Comparison of ENCODE assay signal across 9 mouse cellular contexts in genomic region chr12:73449911-73450520, GRCm38 (mm10).
DNase-seq lines count a peak whose midpoint lies in the region; ATAC-seq and TF ChIP-seq lines count a peak whose summit lies in the region.
"Had no signal": no experiment of that assay in that cellular context is flagged by ENCODE, and none has a peak within 500 bp of the region (broad histone marks: within the 10 kb centered on the region; RNA-seq: fewer than 3 reads in every experiment).

No protein-coding gene starts in this region.

- TF ChIP-seq POLR2A in CH12.LX (IDR thresholded peaks at IDR 0.05; ENCODE audit: low read depth, low read length): no peak

- dilution Hi-C loops in CH12.LX (cut with MboI; ENCODE audit: extremely low pct_ligation_motif_present, extremely low pct_unique_long_range_greater_than_20kb, low sequenced_read_pairs): no loop called here

- H3K9me3 ChIP-seq in hindbrain, embryonic 10.5 days: no peaks in the 10 kb centered on the region
- H3K9me3 ChIP-seq in hindbrain, embryonic 12.5 days (replicated peaks): no peaks in the 10 kb centered on the region
- H3K9me3 ChIP-seq in CH12.LX (replicated peaks; ENCODE audit: low read length): peaks cover 3% of the 10 kb centered on the region

- DNase-seq in hindbrain, embryonic 10.5 days (ENCODE audit: low spot score): peak; percentile 38
- DNase-seq in 416B (ENCODE audit: low read depth): peak; percentile 84
- DNase-seq in CH12.LX (ENCODE audit: extremely low read depth): peak; percentile 40
- DNase-seq in embryo, embryonic 11 days: peak; percentile 59
- peak; percentile 37 for DNase-seq in mesoderm, embryonic 11.5 days (ENCODE audit: low read depth, low spot score)
- no peak for DNase-seq in urinary bladder, adult 2 months (ENCODE audit: low spot score)
- DNase-seq in left cerebral cortex, postnatal 10 days (ENCODE audit: extremely low spot score in 1 of 2, low spot score in 2 of 2): no peak

- H3K27me3 ChIP-seq in hindbrain, embryonic 10.5 days (ENCODE audit: insufficient read depth, poor library complexity, severe bottlenecking): no peaks in the 10 kb centered on the region
- H3K27me3 ChIP-seq in hindbrain, embryonic 12.5 days: no peaks in the 10 kb centered on the region
- peaks cover 4% of the 10 kb centered on the region for H3K27me3 ChIP-seq in CH12.LX (replicated peaks)
- H3K27me3 ChIP-seq: heart, embryonic 13.5 days had no signal

- intact Hi-C loops in left cerebral cortex, postnatal 10 days (cut with DNase I): no loop called here

- 52% methylated on average over 9 of the region's 9 CpGs for WGBS in hindbrain, embryonic 10.5 days
- WGBS in hindbrain, embryonic 12.5 days: 52% methylated on average over 9 of the region's 9 CpGs

- no peak overlapping the region; the same call in 1 of the 2 replicates for H3K27ac ChIP-seq in hindbrain, embryonic 10.5 days
- no peak overlapping the region for H3K27ac ChIP-seq in hindbrain, embryonic 12.5 days
- no peak overlapping the region for H3K27ac ChIP-seq in CH12.LX (ENCODE audit: insufficient read depth, low read depth)
- H3K27ac ChIP-seq: heart, embryonic 13.5 days had no signal

- H3K4me1 ChIP-seq in hindbrain, embryonic 10.5 days (replicated peaks): peaks cover 27% of the 10 kb centered on the region
- H3K4me1 ChIP-seq in hindbrain, embryonic 12.5 days: peaks cover 12% of the 10 kb centered on the region
- H3K4me1 ChIP-seq in CH12.LX (ENCODE audit: control insufficient read depth in 1 of 2, insufficient read depth in 2 of 2): peaks cover 1 to 5% of the 10 kb centered on the region in 2 experiments

- TF ChIP-seq RAD21 in CH12.LX (IDR thresholded peaks at IDR 0.05; ENCODE audit: low read depth, low read length): peak; percentile 75

- TF ChIP-seq EP300 in CH12.LX (IDR thresholded peaks at IDR 0.05; ENCODE audit: low read length): no peak

- TF ChIP-seq CTCF in CH12.LX (conservative IDR thresholded peaks at IDR 0.05 in 1 of 2, IDR thresholded peaks at IDR 0.05 in 1 of 2; ENCODE audit: low read depth in 2 of 2, low read length in 2 of 2): peak; percentile 45 to 65; a peak in 3 of 4 replicates

- no peaks in the 10 kb centered on the region for H3K79me2 ChIP-seq in CH12.LX (replicated peaks; ENCODE audit: control insufficient read depth, extremely low read depth, insufficient read depth, poor library complexity, severe bottlenecking)

- no peaks in the 10 kb centered on the region for H3K36me3 ChIP-seq in hindbrain, embryonic 10.5 days
- H3K36me3 ChIP-seq in hindbrain, embryonic 12.5 days: no peaks in the 10 kb centered on the region
- H3K36me3 ChIP-seq in CH12.LX (replicated peaks in 1 of 2; ENCODE audit: control insufficient read depth in 1 of 2, insufficient read depth in 1 of 2, low read length in 1 of 2): no peaks in the 10 kb centered on the region
- H3K36me3 ChIP-seq: heart, embryonic 13.5 days had no signal

- H3K4me3 ChIP-seq in hindbrain, embryonic 10.5 days: no peak overlapping the region
- H3K4me3 ChIP-seq in hindbrain, embryonic 12.5 days: no peak overlapping the region
- no peak overlapping the region for H3K4me3 ChIP-seq in CH12.LX (replicated peaks in 1 of 3; ENCODE audit: low read depth in 2 of 3, low read length in 2 of 3, poor library complexity in 1 of 3)
- H3K4me3 ChIP-seq: heart, embryonic 13.5 days had no signal

- no peak overlapping the region for H3K4me2 ChIP-seq in hindbrain, embryonic 12.5 days (replicated peaks)
- H3K4me2 ChIP-seq in CH12.LX (ENCODE audit: insufficient read depth, low read depth, poor library complexity, severe bottlenecking): no peak overlapping the region

- in situ Hi-C loops in CH12.LX (cut with MboI; ENCODE audit: low pct_ligation_motif_present, low pct_unique_long_range_greater_than_20kb, low sequenced_read_pairs): loop anchor here (10.0 kb wide), 1 partner anchor 425 kb away; no protein-coding TSS in a partner anchor

- no peak overlapping the region for H3K9ac ChIP-seq in hindbrain, embryonic 12.5 days
- no peak overlapping the region for H3K9ac ChIP-seq in CH12.LX (ENCODE audit: insufficient read depth, low read depth)
- H3K9ac ChIP-seq: heart, embryonic 13.5 days had no signal

- no peak for ATAC-seq in hindbrain, embryonic 12.5 days (ENCODE audit: low FRiP score)

TF ChIP-seq in CH12.LX, 34 proteins besides CTCF, POLR2A, EP300 and RAD21:
- no peak for TF ChIP-seq ZNF384 (IDR thresholded peaks at IDR 0.05; ENCODE audit: low read depth, low read length)
- no peak for TF ChIP-seq IRF4 (IDR thresholded peaks at IDR 0.05; ENCODE audit: low read depth, low read length)
- no peak for TF ChIP-seq KAT2A (IDR thresholded peaks at IDR 0.05; ENCODE audit: insufficient replicate concordance, low read length)
- no peak for TF ChIP-seq TBP (conservative IDR thresholded peaks at IDR 0.05; ENCODE audit: low read depth, low read length)
- TF ChIP-seq CHD1 (IDR thresholded peaks at IDR 0.05; ENCODE audit: low read depth, low read length): no peak
- TF ChIP-seq ZKSCAN1 (IDR thresholded peaks at IDR 0.05; ENCODE audit: borderline replicate concordance, low read depth, low read length): no peak
- TF ChIP-seq NRF1 (IDR thresholded peaks at IDR 0.05; ENCODE audit: low read depth, low read length): no peak
- no peak for TF ChIP-seq POLR2AphosphoS2 (IDR thresholded peaks at IDR 0.05; ENCODE audit: low read depth, low read length)
- no peak for TF ChIP-seq USF2 (conservative IDR thresholded peaks at IDR 0.05; ENCODE audit: low read depth, low read length)
- TF ChIP-seq MXI1 (IDR thresholded peaks at IDR 0.05; ENCODE audit: low read depth, low read length): no peak
- no peak for TF ChIP-seq MAZ (IDR thresholded peaks at IDR 0.05; ENCODE audit: low read depth, low read length)
- TF ChIP-seq ELF1 (IDR thresholded peaks at IDR 0.05; ENCODE audit: low read depth, low read length): no peak
- TF ChIP-seq ETS1 (conservative IDR thresholded peaks at IDR 0.05; ENCODE audit: low read depth, low read length): no peak
- TF ChIP-seq MAFK (IDR thresholded peaks at IDR 0.05; ENCODE audit: insufficient replicate concordance, low read length): no peak
- no peak for TF ChIP-seq RCOR1 (conservative IDR thresholded peaks at IDR 0.05; ENCODE audit: low read depth, low read length)
- TF ChIP-seq MYC (IDR thresholded peaks at IDR 0.05; ENCODE audit: low read depth, low read length): peak; percentile 84
- TF ChIP-seq ZMIZ1 (IDR thresholded peaks at IDR 0.05; ENCODE audit: low read depth, low read length): no peak
- no peak for TF ChIP-seq HCFC1 (IDR thresholded peaks at IDR 0.05; ENCODE audit: low read depth, low read length)
- TF ChIP-seq USF1 (IDR thresholded peaks at IDR 0.05; ENCODE audit: low read depth, low read length): no peak
- TF ChIP-seq UBTF (IDR thresholded peaks at IDR 0.05; ENCODE audit: low read depth, low read length): no peak
- TF ChIP-seq SMC3 (IDR thresholded peaks at IDR 0.05; ENCODE audit: low read depth, low read length): peak; percentile 69
- no peak for TF ChIP-seq JUND (conservative IDR thresholded peaks at IDR 0.05; ENCODE audit: low read depth, low read length)
- no peak for TF ChIP-seq PAX5 (IDR thresholded peaks at IDR 0.05; ENCODE audit: low read length)
- peak; percentile 61 for TF ChIP-seq ZC3H11A (IDR thresholded peaks at IDR 0.05; ENCODE audit: low read depth, low read length)
- no peak for TF ChIP-seq TCF12 (IDR thresholded peaks at IDR 0.05; ENCODE audit: low read depth, low read length)
- peak; percentile 20; the same call in 1 of the 2 replicates for TF ChIP-seq MAX (IDR thresholded peaks at IDR 0.05; ENCODE audit: low read length)
- no peak for TF ChIP-seq NELFE (IDR thresholded peaks at IDR 0.05; ENCODE audit: low read depth, low read length)
- no peak for TF ChIP-seq MEF2A (IDR thresholded peaks at IDR 0.05; ENCODE audit: borderline replicate concordance, low read depth, low read length)
- TF ChIP-seq SIN3A (IDR thresholded peaks at IDR 0.05; ENCODE audit: low read length): no peak
- TF ChIP-seq BHLHE40 (IDR thresholded peaks at IDR 0.05; ENCODE audit: low read depth, low read length): no peak
- no peak for TF ChIP-seq E2F4 (IDR thresholded peaks at IDR 0.05; ENCODE audit: insufficient replicate concordance, low read depth, low read length)
- TF ChIP-seq GABPA (IDR thresholded peaks at IDR 0.05; ENCODE audit: insufficient replicate concordance, low read depth, low read length): no peak
- no peak for TF ChIP-seq CHD2 (IDR thresholded peaks at IDR 0.05; ENCODE audit: low read length)

Comparison
In these comparisons a context has a peak if more than half of its experiments do, and no peak if none do; other contexts are left out.
1. DNase-seq: peak in hindbrain, embryonic 10.5 days (single experiment), 416B (single experiment), CH12.LX (single experiment), embryo, embryonic 11 days (single experiment) and mesoderm, embryonic 11.5 days (single experiment); none in urinary bladder, adult 2 months (single experiment) and left cerebral cortex, postnatal 10 days (0 of 2).